ENCODE assay signal across 2 mouse cellular contexts in genomic region chr11:53427993-53428715, GRCm38 (mm10).
TF ChIP-seq lines count a peak whose summit lies in the region.

No protein-coding gene starts in this region.

TF ChIP-seq in CH12.LX, 34 proteins besides CTCF, POLR2A, EP300 and RAD21:
- TF ChIP-seq MXI1 (IDR thresholded peaks at IDR 0.05; ENCODE audit: low read depth, low read length) (no peak), POLR2AphosphoS2 (IDR thresholded peaks at IDR 0.05; ENCODE audit: low read depth, low read length) (0 out of 2 replicates have a peak, but pooled peaks have one; percentile 2), MYC (IDR thresholded peaks at IDR 0.05; ENCODE audit: low read depth, low read length) (no peak), ELF1 (IDR thresholded peaks at IDR 0.05; ENCODE audit: low read depth, low read length) (no peak), IRF4 (IDR thresholded peaks at IDR 0.05; ENCODE audit: low read depth, low read length) (no peak)

TF ChIP-seq in MEL, 35 proteins besides CTCF, POLR2A, EP300 and RAD21:
- TF ChIP-seq POLR2AphosphoS2 (IDR thresholded peaks at IDR 0.05; ENCODE audit: low read length): peak; percentile 91
- TF ChIP-seq CHD1 (IDR thresholded peaks at IDR 0.05; ENCODE audit: low read depth, low read length): no peak
- no peak for TF ChIP-seq GATA1 (IDR thresholded peaks at IDR 0.05; ENCODE audit: low read depth, low read length)
- no peak for TF ChIP-seq E2F4 (IDR thresholded peaks at IDR 0.05; ENCODE audit: borderline replicate concordance, low read depth, low read length)
- TF ChIP-seq JUND (IDR thresholded peaks at IDR 0.05; ENCODE audit: low read depth, low read length): no peak
